10 mouse cellular contexts compared by ENCODE assay signal in genomic region chr9:102424672-102425345, GRCm38 (mm10).
A peak's percentile ranks its signal among the peaks of the same experiment; 100 is the strongest.
DNase-seq lines count a peak whose midpoint lies in the region; ATAC-seq and TF ChIP-seq lines count a peak whose summit lies in the region.
"Had no signal": no experiment of that assay in that cellular context is flagged by ENCODE, and none has a peak within 500 bp of the region (broad histone marks: within the 10 kb centered on the region; RNA-seq: fewer than 3 reads in every experiment).

No protein-coding gene starts in this region.

- peaks cover 4% of the 10 kb centered on the region; the same call in 1 of the 2 replicates for H3K4me1 ChIP-seq in heart, embryonic 12.5 days (replicated peaks)
- peaks cover 28% of the 10 kb centered on the region for H3K4me1 ChIP-seq in embryonic facial prominence, embryonic 10.5 days
- H3K4me1 ChIP-seq in forebrain, postnatal 0 days (ENCODE audit: insufficient read depth): peaks cover 13% of the 10 kb centered on the region
- H3K4me1 ChIP-seq in limb, embryonic 15.5 days: peaks cover 7% of the 10 kb centered on the region

- no peak for TF ChIP-seq CTCF in forebrain, postnatal 0 days (IDR thresholded peaks at IDR 0.05; ENCODE audit: low read depth)

- no peak overlapping the region for H3K27ac ChIP-seq in heart, embryonic 12.5 days (ENCODE audit: poor library complexity, severe bottlenecking)
- H3K27ac ChIP-seq in embryonic facial prominence, embryonic 10.5 days (replicated peaks): peak overlapping the region; percentile 85
- H3K27ac ChIP-seq in forebrain, postnatal 0 days (ENCODE audit: low read depth, low read length): peak overlapping the region; percentile 42; the same call in 1 of the 2 replicates
- H3K27ac ChIP-seq in limb, embryonic 15.5 days: no peak overlapping the region

- H3K36me3 ChIP-seq in heart, embryonic 12.5 days: no peaks in the 10 kb centered on the region
- H3K36me3 ChIP-seq in embryonic facial prominence, embryonic 10.5 days (replicated peaks): no peaks in the 10 kb centered on the region
- no peaks in the 10 kb centered on the region for H3K36me3 ChIP-seq in forebrain, postnatal 0 days (ENCODE audit: insufficient read depth)
- H3K36me3 ChIP-seq in limb, embryonic 15.5 days: no peaks in the 10 kb centered on the region

- H3K27me3 ChIP-seq in heart, embryonic 12.5 days (replicated peaks): peaks cover 3% of the 10 kb centered on the region; the same call in 1 of the 2 replicates
- H3K27me3 ChIP-seq in embryonic facial prominence, embryonic 10.5 days (replicated peaks; ENCODE audit: low read depth, poor library complexity, severe bottlenecking): peaks cover 18% of the 10 kb centered on the region; the same call in 1 of the 2 replicates
- no peaks in the 10 kb centered on the region for H3K27me3 ChIP-seq in forebrain, postnatal 0 days (ENCODE audit: insufficient read depth, low read length)
- 0 out of 2 replicates have a peak, but pooled peaks cover 4% of the 10 kb centered on the region for H3K27me3 ChIP-seq in limb, embryonic 15.5 days

- ATAC-seq in heart, embryonic 12.5 days (ENCODE audit: insufficient number of reproducible peaks, low FRiP score): no peak
- no peak for ATAC-seq in forebrain, postnatal 0 days
- 0 out of 2 replicates have a peak, but pooled peaks have one; percentile 4 for ATAC-seq in limb, embryonic 15.5 days (ENCODE audit: insufficient number of reproducible peaks, low FRiP score, low TSS enrichment, low read depth)

- 0 out of 2 replicates have a peak overlapping the region, but pooled peaks have one; percentile 5 for H3K9ac ChIP-seq in heart, embryonic 12.5 days
- H3K9ac ChIP-seq in forebrain, postnatal 0 days: peak overlapping the region; percentile 29; the same call in 1 of the 2 replicates
- no peak overlapping the region for H3K9ac ChIP-seq in limb, embryonic 15.5 days

- WGBS in heart, embryonic 12.5 days: 58% methylated on average over 11 of the region's 11 CpGs
- WGBS in embryonic facial prominence, embryonic 10.5 days: 54% methylated on average over 11 of the region's 11 CpGs
- WGBS in forebrain, postnatal 0 days: 46% methylated on average over 11 of the region's 11 CpGs
- WGBS in limb, embryonic 15.5 days: 49% methylated on average over 11 of the region's 11 CpGs

- no peak for DNase-seq in heart, postnatal 4 days
- no peak for DNase-seq in embryonic facial prominence, embryonic 10.5 days (ENCODE audit: low spot score)
- no peak for DNase-seq in forebrain, postnatal 0 days
- DNase-seq in layer of hippocampus, postnatal 36 days: no peak
- DNase-seq in frontal cortex, postnatal 10 days (ENCODE audit: low spot score in 2 of 2): no peak
- DNase-seq in left cerebral cortex, adult 9 months (ENCODE audit: low spot score in 2 of 2): no peak
- DNase-seq: lung, adult 18-20 months had no signal

- peak overlapping the region; percentile 51 for H3K4me2 ChIP-seq in heart, embryonic 12.5 days
- H3K4me2 ChIP-seq in forebrain, postnatal 0 days (ENCODE audit: low read depth): peak overlapping the region; percentile 31; the same call in 1 of the 2 replicates
- H3K4me2 ChIP-seq in limb, embryonic 15.5 days: peak overlapping the region; percentile 31

- no peak overlapping the region for H3K4me3 ChIP-seq in heart, embryonic 12.5 days
- 0 out of 2 replicates have a peak overlapping the region, but pooled peaks have one; percentile 38 for H3K4me3 ChIP-seq in embryonic facial prominence, embryonic 10.5 days
- no peak overlapping the region for H3K4me3 ChIP-seq in forebrain, postnatal 0 days (ENCODE audit: low read depth, low read length)
- H3K4me3 ChIP-seq in limb, embryonic 15.5 days: 0 out of 2 replicates have a peak overlapping the region, but pooled peaks have one; percentile 6
- H3K4me3 ChIP-seq: erythroblast, embryonic 14.5 days had no signal

- no peaks in the 10 kb centered on the region for H3K9me3 ChIP-seq in heart, embryonic 12.5 days (replicated peaks)
- H3K9me3 ChIP-seq in embryonic facial prominence, embryonic 10.5 days: no peaks in the 10 kb centered on the region
- H3K9me3 ChIP-seq in forebrain, postnatal 0 days (ENCODE audit: low read length): no peaks in the 10 kb centered on the region
- no peaks in the 10 kb centered on the region for H3K9me3 ChIP-seq in limb, embryonic 15.5 days

Comparison
In these comparisons a context has a peak if more than half of its experiments do, and no peak if none do; other contexts are left out.
1. H3K27ac ChIP-seq: peak in embryonic facial prominence, embryonic 10.5 days (single experiment) and forebrain, postnatal 0 days (single experiment); none in heart, embryonic 12.5 days (single experiment) and limb, embryonic 15.5 days (single experiment).
2. H3K4me3 ChIP-seq: peak in embryonic facial prominence, embryonic 10.5 days (single experiment) and limb, embryonic 15.5 days (single experiment); none in heart, embryonic 12.5 days (single experiment) and forebrain, postnatal 0 days (single experiment).
3. Peak in every context shown above with its lines, with median percentiles within 50 percentile points of each other: H3K4me2 ChIP-seq.